8 mouse cellular contexts compared by ENCODE assay signal in genomic region chr2:80314854-80315241, GRCm38 (mm10). TPM values are rescaled to one million over a fixed set of nuclear protein-coding genes. Genes with fewer than 3 reads are reported as not detected.
A peak's percentile ranks its signal among the peaks of the same experiment; 100 is the strongest.
DNase-seq lines count a peak whose midpoint lies in the region; ATAC-seq and TF ChIP-seq lines count a peak whose summit lies in the region.

No protein-coding gene starts in this region.

- H3K4me3 ChIP-seq in layer of hippocampus, adult 2 months: peak overlapping the region; percentile 85
- H3K4me3 ChIP-seq in embryonic facial prominence, embryonic 13.5 days: peak overlapping the region; percentile 86
- peak overlapping the region; percentile 82 for H3K4me3 ChIP-seq in neural tube, embryonic 14.5 days (ENCODE audit: low read depth, low read length)

- H3K4me2 ChIP-seq in embryonic facial prominence, embryonic 13.5 days: peak overlapping the region; percentile 71
- H3K4me2 ChIP-seq in neural tube, embryonic 14.5 days (ENCODE audit: low read depth, low read length): peak overlapping the region; percentile 54

- H3K9ac ChIP-seq in embryonic facial prominence, embryonic 13.5 days: peak overlapping the region; percentile 96
- peak overlapping the region; percentile 94; the same call in 1 of the 2 replicates for H3K9ac ChIP-seq in neural tube, embryonic 14.5 days (replicated peaks; ENCODE audit: low read depth, low read length)

- H3K27me3 ChIP-seq in embryonic facial prominence, embryonic 13.5 days: no peaks in the 10 kb centered on the region
- H3K27me3 ChIP-seq in neural tube, embryonic 14.5 days (ENCODE audit: control insufficient read depth, insufficient read depth, low read length): no peaks in the 10 kb centered on the region

- H3K27ac ChIP-seq in layer of hippocampus, adult 2 months: peak overlapping the region; percentile 99
- H3K27ac ChIP-seq in embryonic facial prominence, embryonic 13.5 days: peak overlapping the region; percentile 94; the same call in 1 of the 2 replicates
- H3K27ac ChIP-seq in neural tube, embryonic 14.5 days (ENCODE audit: low read depth, low read length): peak overlapping the region; percentile 34; the same call in 1 of the 2 replicates

- no peak for ATAC-seq in embryonic facial prominence, embryonic 13.5 days (ENCODE audit: insufficient number of reproducible peaks, insufficient read depth, low FRiP score, low TSS enrichment, low read depth)
- peak; percentile 32 for ATAC-seq in neural tube, embryonic 14.5 days (ENCODE audit: low read depth)

- peaks cover 12% of the 10 kb centered on the region for H3K36me3 ChIP-seq in embryonic facial prominence, embryonic 13.5 days
- H3K36me3 ChIP-seq in neural tube, embryonic 14.5 days (ENCODE audit: control insufficient read depth, insufficient read depth, low read length): peaks cover 7% of the 10 kb centered on the region; the same call in 1 of the 2 replicates

- TF ChIP-seq CTCF in layer of hippocampus, adult 2 months (conservative IDR thresholded peaks at IDR 0.05): no peak

- H3K9me3 ChIP-seq in embryonic facial prominence, embryonic 13.5 days: no peaks in the 10 kb centered on the region
- no peaks in the 10 kb centered on the region for H3K9me3 ChIP-seq in neural tube, embryonic 14.5 days (ENCODE audit: control insufficient read depth, low read length)

- H3K4me1 ChIP-seq in embryonic facial prominence, embryonic 13.5 days: peaks cover 10% of the 10 kb centered on the region
- H3K4me1 ChIP-seq in neural tube, embryonic 14.5 days (ENCODE audit: control insufficient read depth, insufficient read depth, low read length): peaks cover 6% of the 10 kb centered on the region; the same call in 1 of the 2 replicates

- no peak for DNase-seq in layer of hippocampus, adult 2 months (ENCODE audit: low spot score in 2 of 2)
- no peak for DNase-seq in layer of hippocampus, postnatal 25 days (ENCODE audit: extremely low spot score in 1 of 2, low spot score in 1 of 2)
- peak; percentile 52 for DNase-seq in large intestine, adult 2 months (ENCODE audit: low read depth, low spot score)
- DNase-seq in right cerebral cortex, postnatal 36 days (ENCODE audit: low spot score in 2 of 2): no peak
- no peak for DNase-seq in adrenal gland, adult 18-20 months (ENCODE audit: low spot score in 2 of 2)
- DNase-seq in gastrocnemius, adult 18-20 months (ENCODE audit: low spot score): no peak

- 50% methylated on average over 7 of the region's 7 CpGs for WGBS in embryonic facial prominence, embryonic 13.5 days
- 3% methylated on average over 7 of the region's 7 CpGs for WGBS in large intestine, adult 2 months
- WGBS in neural tube, embryonic 14.5 days: 47% methylated on average over 7 of the region's 7 CpGs

RNA-seq across cellular contexts. Expression of gene Dnajc10, which starts 0.4 kb away (rescaled TPM):
- total RNA-seq in layer of hippocampus, adult 2 months (2021): 10 to 100 TPM; 61.4 to 62.7 TPM
- 10 to 100 TPM; 55.6 to 59.3 TPM for total RNA-seq in layer of hippocampus, postnatal 25 days (2021)
- polyA plus RNA-seq in embryonic facial prominence, embryonic 13.5 days (2015; fragmentation: Nextera tagmentation; extraction: Ambion mirVana): 83.1 and 86.6 TPM in 2 replicates
- polyA plus RNA-seq in large intestine, adult 2 months (2012; rRNA removed): 21.1 and 22.1 TPM in 2 replicates
- 70.2 and 85.1 TPM in 2 replicates for polyA plus RNA-seq in neural tube, embryonic 14.5 days (2014; fragmentation: Nextera tagmentation; extraction: Ambion mirVana)
- total RNA-seq in adrenal gland, adult 18-20 months (2021): 10 to 100 TPM; 41.1 to 46.5 TPM
- total RNA-seq in gastrocnemius, adult 18-20 months (2021): 10 to 100 TPM; 21.6 to 22.2 TPM

RNA-seq across cellular contexts. Expression of gene Prdx6b, which starts 22.6 kb away (rescaled TPM):
- total RNA-seq in layer of hippocampus, adult 2 months (2021): not detected
- total RNA-seq in layer of hippocampus, postnatal 25 days (2021): not detected
- not detected in 2 replicates for polyA plus RNA-seq in embryonic facial prominence, embryonic 13.5 days (2015; fragmentation: Nextera tagmentation; extraction: Ambion mirVana)
- not detected in 2 replicates for polyA plus RNA-seq in large intestine, adult 2 months (2012; rRNA removed)
- polyA plus RNA-seq in neural tube, embryonic 14.5 days (2014; fragmentation: Nextera tagmentation; extraction: Ambion mirVana): not detected in 2 replicates
- not detected for total RNA-seq in adrenal gland, adult 18-20 months (2021)
- total RNA-seq in gastrocnemius, adult 18-20 months (2021): not detected

Comparison
In these comparisons a context has a peak if more than half of its experiments do, and no peak if none do; other contexts are left out.
1. H3K27ac ChIP-seq: peak in every context shown above with its lines; median percentile 99 in layer of hippocampus, adult 2 months; 94 in embryonic facial prominence, embryonic 13.5 days; 34 in neural tube, embryonic 14.5 days.